Mouse (Mus musculus): ENCODE results near the gene Inca1.

The Inca1 gene

DNA sequence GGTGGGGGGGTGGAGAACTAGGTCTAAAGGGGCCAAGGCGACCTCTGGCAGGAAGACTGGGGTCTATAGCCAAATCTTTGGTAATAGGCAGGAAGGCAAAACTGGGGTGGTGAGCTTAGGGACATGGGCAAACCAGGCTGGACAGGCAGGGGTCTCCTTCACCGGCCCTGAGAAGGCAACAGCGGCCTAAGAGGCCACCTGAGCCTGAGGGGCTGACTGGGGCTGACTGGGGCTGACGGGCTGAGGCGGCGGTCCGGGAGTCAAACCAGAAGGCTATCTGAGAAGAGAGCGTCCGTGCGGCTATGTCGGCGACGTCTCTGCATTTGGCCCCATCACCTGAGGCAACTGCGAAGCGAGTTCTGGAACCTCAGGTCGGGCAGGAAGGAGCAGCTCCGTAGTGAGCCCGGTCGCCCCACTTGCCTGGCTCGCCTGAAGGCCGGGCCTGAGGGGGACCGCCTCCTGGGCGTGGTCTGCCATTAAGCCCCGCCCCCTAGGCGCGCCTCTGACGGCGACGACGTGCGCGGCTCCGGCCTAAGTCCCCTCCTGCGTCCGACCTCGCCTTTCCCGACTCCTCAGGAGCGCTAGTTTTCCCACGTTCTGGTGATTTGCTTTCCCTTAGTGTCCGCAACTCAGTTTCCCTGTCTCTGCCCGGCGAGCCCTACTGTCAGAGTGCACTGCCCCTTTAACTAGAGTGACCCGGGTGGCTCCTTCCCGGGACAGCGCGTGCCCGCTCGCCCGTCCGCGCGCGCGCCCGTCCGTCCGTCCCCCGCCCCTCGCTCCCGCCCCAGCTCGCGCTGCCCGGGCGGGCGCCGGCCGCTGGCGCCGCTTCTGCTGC lies at the start of gene Inca1, which contains the start of gene Kif1c:
Gene Inca1 (minus strand): TSS at position 434 of the 835 bp plus-strand sequence.
Gene Kif1c (plus strand): TSS at position 827 of the 835 bp plus-strand sequence.
- CTCF ChIA-PET: interaction anchor here (0.6 to 1.0 kb wide), 3 partner anchors 33 to 175 kb away, joined by 3 read pairs; partner anchors contain the start of gene Psmb6

GRCm38 (mm10) chr11:70747876-70748545 lies 48.1 kb upstream of the Inca1 start:
- CTCF ChIA-PET: no interaction called here

DNA sequence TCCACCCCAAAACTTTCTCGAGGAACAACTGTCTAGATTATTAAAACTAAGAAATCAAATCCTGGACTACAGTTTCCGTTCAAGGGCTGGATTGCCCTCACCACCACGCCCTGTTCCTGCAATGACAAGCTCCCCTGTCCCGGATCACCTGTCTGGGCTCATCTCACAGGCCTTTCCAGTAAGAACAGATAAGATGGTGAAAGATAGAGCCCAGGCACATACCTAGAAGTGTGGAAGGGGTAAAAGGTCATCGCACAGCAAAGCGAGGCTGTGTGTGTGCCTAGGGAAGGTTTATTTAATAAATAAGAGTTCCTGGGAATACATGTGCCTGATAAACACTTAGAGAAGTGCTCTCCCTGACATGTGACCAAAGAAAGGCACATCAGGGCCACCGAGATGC lies 45.7 kb upstream of the Inca1 start:
- CTCF ChIA-PET: interaction anchor here (0.6 kb wide), 1 partner anchor 14 kb away, joined by 3 read pairs; no protein-coding TSS in a partner anchor

- CTCF ChIA-PET: interaction anchor here (0.6 kb wide), 1 partner anchor 83 kb away, joined by 4 read pairs; no protein-coding TSS in a partner anchor
These were observed 42.9 kb upstream of the Inca1 start for GRCm38 (mm10) chr11:70742581-70743459.

- CTCF ChIA-PET: no interaction called here
These were observed 42.2 kb upstream of the Inca1 start for GRCm38 (mm10) chr11:70742117-70742516.

DNA sequence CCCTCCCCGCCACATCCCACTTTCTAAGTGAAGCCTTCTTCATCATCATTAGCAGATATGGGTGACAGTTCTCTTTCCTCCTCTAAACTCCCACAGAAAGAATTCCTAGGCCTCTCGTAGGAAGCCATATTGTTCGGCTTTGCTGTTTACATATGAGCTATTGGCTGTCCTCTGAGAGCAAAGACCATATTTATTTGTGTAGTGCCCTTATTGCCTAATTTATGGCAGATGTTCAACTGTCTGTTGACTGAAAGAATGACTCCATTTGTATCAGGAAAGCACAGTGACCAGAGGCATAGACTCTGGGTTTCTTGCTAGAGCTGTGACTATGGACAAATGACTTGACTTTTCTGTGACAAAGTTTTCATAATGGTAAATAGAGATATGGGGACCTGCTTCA lies 41.6 kb upstream of the Inca1 start:
- CTCF ChIA-PET: no interaction called here

DNA sequence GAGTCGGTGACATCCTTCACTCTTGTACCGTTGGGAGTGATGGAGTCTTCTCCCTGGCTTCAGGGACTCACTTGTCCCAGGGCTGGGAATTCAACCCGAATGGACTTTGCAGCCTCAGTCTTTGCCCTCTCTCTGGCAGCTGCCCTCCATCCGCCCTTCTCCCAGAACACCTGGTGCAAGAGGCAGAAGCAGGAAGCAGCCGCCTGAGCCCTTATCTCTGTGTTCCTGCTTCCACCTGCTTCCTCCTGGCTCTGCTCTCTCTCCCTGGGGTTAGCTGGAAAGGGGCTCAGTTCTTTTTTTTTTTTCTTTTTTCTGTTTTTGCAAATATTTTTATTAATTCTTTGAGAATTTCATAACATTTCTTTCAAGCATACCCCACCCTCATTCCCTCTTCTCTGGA lies 37.8 kb upstream of the Inca1 start:
- CTCF ChIA-PET: no interaction called here

DNA sequence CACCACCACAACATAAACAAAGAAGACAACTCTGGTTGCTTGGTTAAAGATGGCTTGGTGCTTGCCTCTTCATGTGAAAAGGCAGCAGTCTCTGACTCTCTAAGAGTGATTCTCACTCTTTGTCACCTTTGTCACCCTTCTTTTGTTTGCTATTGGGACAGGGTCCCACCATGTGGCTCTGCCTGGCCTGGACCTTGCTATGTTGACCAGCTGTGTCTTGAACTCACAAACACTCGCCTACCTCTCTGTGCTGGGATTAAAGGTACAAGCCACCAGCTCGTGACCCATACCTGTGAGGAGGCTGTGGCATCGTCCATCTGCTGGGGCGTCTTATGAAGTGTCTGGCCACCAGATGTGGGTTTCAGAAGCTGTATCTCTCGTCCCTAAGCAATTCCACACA lies 33.3 kb upstream of the Inca1 start:
- CTCF ChIA-PET: no interaction called here

GRCm38 (mm10) chr11:70731178-70731577 lies 31.2 kb upstream of the Inca1 start:
- CTCF ChIA-PET: interaction anchor here (0.6 kb wide), 1 partner anchor 15 kb away, joined by 3 read pairs; no protein-coding TSS in a partner anchor

DNA sequence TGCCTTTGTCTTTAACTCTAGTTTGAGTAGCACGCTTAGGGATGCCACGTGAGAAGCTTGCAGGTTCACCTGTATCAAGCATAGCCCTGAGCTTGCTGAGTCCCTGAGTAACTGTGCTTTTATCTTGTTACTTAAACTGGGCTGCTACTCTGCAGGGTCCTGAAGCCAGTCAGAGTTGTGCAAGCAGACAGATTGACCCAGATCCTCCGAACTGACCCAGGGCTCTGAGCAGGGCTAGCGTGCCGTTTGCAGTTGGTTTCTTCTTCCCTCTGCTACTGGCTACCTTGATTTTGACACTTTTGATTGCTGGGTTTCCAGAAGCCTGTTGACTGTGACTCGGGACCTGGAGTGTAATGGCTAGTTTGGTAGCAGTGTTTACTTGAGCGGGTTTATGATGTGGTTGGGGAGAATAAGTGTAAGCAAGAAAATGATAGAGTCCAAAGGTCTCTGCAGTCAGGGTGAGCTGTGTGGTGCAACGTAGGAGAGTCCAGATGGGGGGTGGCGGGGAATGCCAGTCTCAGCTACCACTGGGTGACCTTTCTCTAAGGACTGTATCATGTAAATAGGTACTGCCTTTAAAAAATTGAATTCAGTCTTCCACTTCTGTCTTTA lies 30.6 kb upstream of the Inca1 start:
- CTCF ChIA-PET: no interaction called here

DNA sequence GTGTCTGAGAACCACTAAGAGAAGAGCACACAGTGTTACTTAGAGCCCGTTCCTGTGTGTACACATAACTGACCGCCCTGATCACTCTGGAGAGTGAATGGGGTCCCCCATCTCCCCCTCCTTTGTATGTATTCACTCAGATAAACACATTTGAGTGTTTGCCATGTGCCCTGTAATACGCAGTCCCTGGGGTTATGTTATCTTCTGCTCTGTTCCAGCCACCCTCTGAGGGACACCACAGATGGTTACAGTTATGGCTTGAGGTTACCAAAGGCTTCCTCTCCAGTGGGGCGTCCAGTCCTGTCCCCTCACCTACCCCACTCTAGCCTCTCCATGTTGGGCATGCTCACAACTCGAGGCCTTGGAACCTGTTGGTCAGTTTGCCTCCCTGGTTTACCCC lies 27.4 kb upstream of the Inca1 start:
- CTCF ChIA-PET: no interaction called here

DNA sequence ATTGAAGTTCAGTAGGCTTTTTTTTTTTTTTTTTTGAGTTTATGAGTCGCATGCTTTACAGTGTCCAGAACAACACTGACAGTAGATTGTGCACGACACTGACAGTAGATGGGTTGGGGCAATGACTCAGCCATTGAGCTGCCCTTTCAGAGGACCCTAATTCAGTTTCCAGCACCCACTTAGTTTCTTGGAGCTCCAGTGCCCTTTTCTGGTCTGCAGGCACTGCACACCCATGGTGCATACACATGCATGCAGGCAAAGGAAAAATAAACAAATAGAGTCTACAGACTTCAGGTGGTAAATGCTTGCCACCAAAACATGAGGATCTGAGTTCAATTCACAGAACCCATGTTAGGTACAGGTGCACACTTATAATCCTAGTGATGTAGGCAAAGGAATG lies 26.6 kb upstream of the Inca1 start:
- CTCF ChIA-PET: interaction anchor here (0.6 kb wide), 1 partner anchor 170 kb away, joined by 3 read pairs; no protein-coding TSS in a partner anchor

- CTCF ChIA-PET: no interaction called here
These were observed 24.8 kb upstream of the Inca1 start for GRCm38 (mm10) chr11:70724706-70725105.

DNA sequence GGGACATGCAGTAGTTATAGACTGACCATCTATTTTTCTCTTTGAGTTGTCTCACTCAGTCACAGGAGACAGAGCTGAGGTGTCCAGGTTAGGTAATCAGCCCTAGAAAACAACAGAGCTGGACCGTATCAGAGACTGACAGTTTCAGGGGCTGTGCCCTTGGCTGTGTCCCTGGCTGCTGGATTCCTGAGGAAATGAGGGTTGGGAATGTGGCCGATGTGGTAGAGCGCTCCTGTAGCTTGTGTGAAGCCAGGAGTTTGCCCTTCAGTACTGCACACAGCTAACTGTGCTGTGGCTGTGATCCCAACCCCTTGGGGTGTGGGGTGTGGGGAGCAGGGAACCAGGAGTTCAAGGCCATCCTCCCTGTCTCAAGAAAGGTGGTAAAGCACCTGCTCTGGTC lies 21.1 kb upstream of the Inca1 start:
- CTCF ChIA-PET: no interaction called here

- CTCF ChIA-PET: no interaction called here
These were observed 20.6 kb upstream of the Inca1 start for GRCm38 (mm10) chr11:70720567-70720966.

DNA sequence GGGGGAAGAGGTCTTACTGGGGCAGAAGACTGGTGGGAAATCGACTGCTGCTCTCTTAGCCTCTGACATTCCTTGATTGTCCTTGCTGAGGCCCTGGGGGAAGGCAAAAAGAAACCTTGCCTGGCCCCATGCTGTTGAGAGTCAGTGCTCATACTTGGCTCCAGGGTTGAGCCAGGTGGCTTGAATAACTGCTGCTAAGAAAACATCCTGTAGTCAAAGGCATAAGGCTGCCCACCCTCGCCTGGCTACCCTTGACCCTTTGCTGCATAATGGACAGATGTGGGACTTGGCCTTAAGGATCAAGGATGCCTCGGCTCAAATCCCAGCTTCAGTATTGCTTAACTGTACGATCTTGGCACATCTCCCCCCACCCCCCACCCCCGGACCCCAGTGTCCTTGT lies 18.5 kb upstream of the Inca1 start:
- CTCF ChIA-PET: interaction anchor here (0.6 kb wide), 1 partner anchor 610 kb away, joined by 5 read pairs; no protein-coding TSS in a partner anchor

DNA sequence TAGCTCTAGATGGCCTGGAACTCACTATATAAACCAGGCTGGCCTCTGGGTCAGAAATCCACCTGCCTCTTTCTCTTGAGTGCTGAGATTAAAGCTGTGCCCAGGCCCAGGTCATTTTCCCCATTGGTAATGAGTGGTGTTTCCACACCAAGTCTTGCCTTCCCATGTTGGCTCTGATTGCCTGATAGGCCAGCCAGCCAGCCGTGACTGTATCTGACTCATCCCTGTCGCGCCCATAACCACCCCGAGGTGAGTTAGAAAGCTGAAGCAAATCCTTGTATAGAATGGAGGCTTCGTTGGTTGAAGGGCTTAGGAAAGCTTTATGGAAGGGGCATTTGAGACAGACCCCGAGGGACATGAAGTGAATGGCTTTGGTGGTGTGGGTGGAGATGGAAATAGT lies 15.9 kb upstream of the Inca1 start:
- CTCF ChIA-PET: no interaction called here

- CTCF ChIA-PET: no interaction called here
These were observed 13.3 kb upstream of the Inca1 start for GRCm38 (mm10) chr11:70713222-70713621.

DNA sequence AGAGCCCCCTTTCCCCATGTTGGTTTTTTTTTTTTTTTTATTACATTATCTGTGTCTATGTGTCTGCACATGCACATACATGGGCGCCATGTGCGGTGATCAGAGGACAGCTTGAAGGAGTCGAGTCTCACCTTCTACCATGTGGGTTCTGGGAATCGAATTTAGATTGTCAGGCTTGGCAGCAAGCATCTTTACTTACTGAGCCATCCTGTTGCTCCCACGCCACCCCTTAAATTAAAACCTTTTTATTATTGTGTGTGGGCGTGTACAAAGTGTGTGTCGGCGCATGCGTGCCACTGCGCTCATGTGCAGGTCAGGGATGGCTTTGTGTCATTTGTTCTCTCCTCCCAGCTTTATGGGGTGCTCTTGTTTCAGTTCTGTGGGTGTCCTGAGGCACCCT lies 11.1 kb upstream of the Inca1 start:
- CTCF ChIA-PET: no interaction called here

- CTCF ChIA-PET: interaction anchor here (0.6 to 0.7 kb wide), 2 partner anchors 19 to 1704 kb away, joined by 3 read pairs; no protein-coding TSS in a partner anchor
These were observed 6.2 kb upstream of the Inca1 start for GRCm38 (mm10) chr11:70706127-70706526.

- CTCF ChIA-PET: interaction anchor here (0.6 kb wide), 1 partner anchor 11 kb away, joined by 3 read pairs; no protein-coding TSS in a partner anchor
These were observed 2.8 kb upstream of the Inca1 start for GRCm38 (mm10) chr11:70702781-70703180.
